Mouse (Mus musculus) limb, embryonic 15.5 days (tissue): ENCODE results near the gene Trim2. TPM values are rescaled to one million over a fixed set of nuclear protein-coding genes. Genes with fewer than 3 reads are reported as not detected.
A peak's percentile ranks its signal among the peaks of the same experiment; 100 is the strongest.

Experiments used
- ATAC-seq: fragments of 200-750 bp; cut with Nextera tagmentation; 2 replicates; pipeline ENCODE4 v1.8.0; 2017; ENCODE audit warnings: low read depth, moderate TSS enrichment; ENCODE audit not compliant: insufficient number of reproducible peaks, low FRiP score, low TSS enrichment
- H3K27ac ChIP-seq: fragments of 300-500 bp; sonication (generic); 2 replicates; pipeline ENCODE4 v1.5.1; 2015; ENCODE audit warnings: moderate library complexity, mild to moderate bottlenecking, inconsistent platforms
- H3K27me3 ChIP-seq: fragments of 300-500 bp; sonication (generic); 2 replicates; pipeline ENCODE4 v1.6.1; 2015; ENCODE audit warnings: inconsistent platforms
- H3K36me3 ChIP-seq: fragments of 300-500 bp; sonication (generic); 2 replicates; pipeline ENCODE4 v1.6.1; 2015; ENCODE audit warnings: inconsistent platforms
- H3K4me1 ChIP-seq: fragments of 300-500 bp; sonication (generic); 2 replicates; pipeline ENCODE4 v1.6.1; 2015; ENCODE audit warnings: inconsistent platforms
- H3K4me2 ChIP-seq: fragments of 300-500 bp; sonication (generic); 2 replicates; pipeline ENCODE4 v1.6.1; 2015; ENCODE audit warnings: mild to moderate bottlenecking, inconsistent platforms
- H3K4me3 ChIP-seq: fragments of 300-500 bp; sonication (generic); 2 replicates; pipeline ENCODE4 v1.5.1; 2015; ENCODE audit warnings: mild to moderate bottlenecking, inconsistent platforms
- H3K9ac ChIP-seq: fragments of 300-500 bp; sonication (generic); 2 replicates; pipeline ENCODE4 v1.6.1; 2015; ENCODE audit warnings: inconsistent platforms
- H3K9me3 ChIP-seq: fragments of 300-500 bp; sonication (generic); 2 replicates; pipeline ENCODE4 v1.6.1; 2016; ENCODE audit warnings: inconsistent platforms
- WGBS: fragments of 180-500 bp; shearing (Covaris S2); methylation state at CpG from one replicate; pipeline ENCODE4 v1.1.7; 2015; 5-methylcytosine and 5-hydroxymethylcytosine counted together
- polyA plus RNA-seq: library from polyadenylated mRNA; unstranded; fragments of >200 nt; fragmentation: Nextera tagmentation; extraction: Ambion mirVana; gene quantifications from 2 replicates; pipeline ENCODE4 v1.2.1, GENCODE M21; 2015

Gene Trim2
- polyA plus RNA-seq, 1 experiment from 2014 or later, result 35.9 TPM

- H3K9me3 ChIP-seq, result no peaks in the 10 kb centered on the region
- no peaks in the 10 kb centered on the region for H3K36me3 ChIP-seq
- H3K9ac ChIP-seq, result no peak overlapping the region
- no peak overlapping the region for H3K4me2 ChIP-seq
- peaks cover 17% of the 10 kb centered on the region for H3K4me1 ChIP-seq
- H3K27ac ChIP-seq, result no peak overlapping the region
- peaks cover 11% of the 10 kb centered on the region for H3K27me3 ChIP-seq
- 42% methylated on average over 8 of the region's 11 CpGs for WGBS
- H3K4me3 ChIP-seq, result no peak overlapping the region
- ATAC-seq, result no peak
These were observed 30.9 kb upstream of the Trim2 start for GRCm38 (mm10) chr3:84337585-84337984.

- Histone ChIP-seq H3K4me1 (peaks cover 17% of the 10 kb centered on the region), H3K4me2 (no peak overlapping the region), H3K36me3 (no peaks in the 10 kb centered on the region), H3K9ac (no peak overlapping the region), H3K9me3 (no peaks in the 10 kb centered on the region), H3K27ac (no peak overlapping the region), H3K4me3 (no peak overlapping the region), H3K27me3 (peaks cover 11% of the 10 kb centered on the region)
- WGBS, result 85% methylated on average over 12 of the region's 12 CpGs
- no peak for ATAC-seq
These were observed 29.7 kb upstream of the Trim2 start for GRCm38 (mm10) chr3:84336342-84336741.

GRCm38 (mm10) chr3:84335421-84336073 is 28.9 kb upstream of the Trim2 start:
- no peak overlapping the region for H3K4me2 ChIP-seq
- H3K27ac ChIP-seq, result no peak overlapping the region
- H3K27me3 ChIP-seq, result peaks cover 11% of the 10 kb centered on the region
- no peak overlapping the region for H3K9ac ChIP-seq
- no peaks in the 10 kb centered on the region for H3K9me3 ChIP-seq
- WGBS, result 42% methylated on average over 8 of the region's 8 CpGs
- H3K4me1 ChIP-seq, result peaks cover 17% of the 10 kb centered on the region
- no peak overlapping the region for H3K4me3 ChIP-seq
- no peak for ATAC-seq
- H3K36me3 ChIP-seq, result no peaks in the 10 kb centered on the region

GRCm38 (mm10) chr3:84334771-84335420 is 28.2 kb upstream of the Trim2 start:
- WGBS, result 10% methylated on average over 20 of the region's 20 CpGs
- Histone ChIP-seq H3K9ac (no peak overlapping the region), H3K4me3 (peak overlapping the region; percentile 24), H3K9me3 (no peaks in the 10 kb centered on the region), H3K4me2 (peak overlapping the region; percentile 44), H3K36me3 (no peaks in the 10 kb centered on the region), H3K27ac (no peak overlapping the region), H3K4me1 (peaks cover 17% of the 10 kb centered on the region), H3K27me3 (peaks cover 11% of the 10 kb centered on the region)
- ATAC-seq, result no peak

GRCm38 (mm10) chr3:84333400-84334349 is 27.0 kb upstream of the Trim2 start:
- WGBS, result 38% methylated on average over 22 of the region's 22 CpGs
- Histone ChIP-seq H3K4me1 (peaks cover 17% of the 10 kb centered on the region), H3K9ac (no peak overlapping the region), H3K36me3 (no peaks in the 10 kb centered on the region), H3K4me2 (no peak overlapping the region), H3K27me3 (peaks cover 11% of the 10 kb centered on the region), H3K27ac (peak overlapping the region; percentile 38; the same call in 1 of the 2 replicates), H3K9me3 (no peaks in the 10 kb centered on the region), H3K4me3 (no peak overlapping the region)
- no peak for ATAC-seq

- ATAC-seq, result no peak
- no peak overlapping the region for H3K27ac ChIP-seq
- H3K9me3 ChIP-seq, result no peaks in the 10 kb centered on the region
- peaks cover 17% of the 10 kb centered on the region for H3K4me1 ChIP-seq
- WGBS, result 72% methylated on average over 2 of the region's 2 CpGs
- no peak overlapping the region for H3K4me3 ChIP-seq
- no peak overlapping the region for H3K4me2 ChIP-seq
- no peaks in the 10 kb centered on the region for H3K36me3 ChIP-seq
- no peak overlapping the region for H3K9ac ChIP-seq
- H3K27me3 ChIP-seq, result peaks cover 7% of the 10 kb centered on the region
These were observed 23.5 kb upstream of the Trim2 start for GRCm38 (mm10) chr3:84330210-84330609.

- Histone ChIP-seq H3K4me3 (no peak overlapping the region), H3K4me2 (no peak overlapping the region), H3K36me3 (no peaks in the 10 kb centered on the region), H3K27ac (no peak overlapping the region), H3K4me1 (peaks cover 5% of the 10 kb centered on the region), H3K9me3 (no peaks in the 10 kb centered on the region), H3K27me3 (no peaks in the 10 kb centered on the region), H3K9ac (no peak overlapping the region)
- WGBS, result 80% methylated on average over 12 of the region's 12 CpGs
- no peak for ATAC-seq
These were observed 18.3 kb upstream of the Trim2 start for GRCm38 (mm10) chr3:84324967-84325441.

- peaks cover 5% of the 10 kb centered on the region for H3K4me1 ChIP-seq
- no peaks in the 10 kb centered on the region for H3K36me3 ChIP-seq
- no peak overlapping the region for H3K4me3 ChIP-seq
- H3K27me3 ChIP-seq, result no peaks in the 10 kb centered on the region
- H3K27ac ChIP-seq, result no peak overlapping the region
- no peak overlapping the region for H3K4me2 ChIP-seq
- no peaks in the 10 kb centered on the region for H3K9me3 ChIP-seq
- no peak overlapping the region for H3K9ac ChIP-seq
- 8% methylated on average over 3 of the region's 3 CpGs for WGBS
- ATAC-seq, result no peak
These were observed 17.8 kb upstream of the Trim2 start for GRCm38 (mm10) chr3:84324478-84324877.

- Histone ChIP-seq H3K36me3 (no peaks in the 10 kb centered on the region), H3K9ac (no peak overlapping the region), H3K4me2 (no peak overlapping the region), H3K4me1 (peaks cover 5% of the 10 kb centered on the region), H3K9me3 (no peaks in the 10 kb centered on the region), H3K4me3 (no peak overlapping the region), H3K27ac (no peak overlapping the region), H3K27me3 (no peaks in the 10 kb centered on the region)
- WGBS, result 21% methylated on average over 6 of the region's 6 CpGs
- no peak for ATAC-seq
These were observed 17.3 kb upstream of the Trim2 start for GRCm38 (mm10) chr3:84324000-84324399.

- no peak overlapping the region for H3K9ac ChIP-seq
- no peaks in the 10 kb centered on the region for H3K36me3 ChIP-seq
- no peak for ATAC-seq
- no peaks in the 10 kb centered on the region for H3K27me3 ChIP-seq
- WGBS, result 61% methylated on average over 3 of the region's 3 CpGs
- H3K4me3 ChIP-seq, result no peak overlapping the region
- peaks cover 10% of the 10 kb centered on the region for H3K4me1 ChIP-seq
- no peak overlapping the region for H3K4me2 ChIP-seq
- no peak overlapping the region for H3K27ac ChIP-seq
- no peaks in the 10 kb centered on the region for H3K9me3 ChIP-seq
These were observed 12.8 kb upstream of the Trim2 start for GRCm38 (mm10) chr3:84319504-84319903.

GRCm38 (mm10) chr3:84318865-84319264 is 12.2 kb upstream of the Trim2 start:
- no peak overlapping the region for H3K4me3 ChIP-seq
- H3K27ac ChIP-seq, result no peak overlapping the region
- no peaks in the 10 kb centered on the region for H3K27me3 ChIP-seq
- no peaks in the 10 kb centered on the region for H3K9me3 ChIP-seq
- 64% methylated on average over 4 of the region's 4 CpGs for WGBS
- H3K36me3 ChIP-seq, result no peaks in the 10 kb centered on the region
- ATAC-seq, result no peak
- H3K4me2 ChIP-seq, result no peak overlapping the region
- H3K4me1 ChIP-seq, result peaks cover 5% of the 10 kb centered on the region; the same call in 1 of the 2 replicates
- no peak overlapping the region for H3K9ac ChIP-seq
